ENCODE assay signal across 17 mouse cellular contexts in genomic region chr11:72558155-72558554, GRCm38 (mm10). TPM values are rescaled to one million over a fixed set of nuclear protein-coding genes. Genes with fewer than 3 reads are reported as not detected.
"Had no signal": no experiment of that assay in that cellular context is flagged by ENCODE, and none has a peak within 500 bp of the region (broad histone marks: within the 10 kb centered on the region; RNA-seq: fewer than 3 reads in every experiment).

No protein-coding gene starts in this region.

- H3K4me2 ChIP-seq: lung, embryonic 14.5 days; midbrain, embryonic 12.5 days; midbrain, embryonic 15.5 days; neural tube, embryonic 13.5 days; neural tube, embryonic 15.5 days; stomach, embryonic 15.5 days had no signal

- H3K27me3 ChIP-seq: midbrain, embryonic 12.5 days; midbrain, embryonic 15.5 days; neural tube, embryonic 13.5 days; neural tube, embryonic 15.5 days; stomach, embryonic 15.5 days had no signal

- H3K9me3 ChIP-seq: midbrain, embryonic 10.5 days; midbrain, embryonic 12.5 days; midbrain, embryonic 15.5 days; neural tube, embryonic 13.5 days; neural tube, embryonic 15.5 days; stomach, embryonic 15.5 days had no signal

- H3K9ac ChIP-seq: liver, embryonic 14.5 days; lung, embryonic 14.5 days; midbrain, embryonic 12.5 days; midbrain, embryonic 15.5 days; neural tube, embryonic 13.5 days; neural tube, embryonic 15.5 days; stomach, embryonic 15.5 days had no signal

- H3K27ac ChIP-seq: liver, embryonic 14.5 days; midbrain, embryonic 10.5 days; midbrain, embryonic 12.5 days; midbrain, embryonic 15.5 days; neural tube, embryonic 13.5 days; neural tube, embryonic 15.5 days; stomach, embryonic 15.5 days; stomach, postnatal 0 days had no signal

- H3K4me1 ChIP-seq: midbrain, embryonic 12.5 days; midbrain, embryonic 15.5 days; neural tube, embryonic 13.5 days; neural tube, embryonic 15.5 days; stomach, embryonic 15.5 days had no signal

- H3K36me3 ChIP-seq: midbrain, embryonic 10.5 days; midbrain, embryonic 12.5 days; midbrain, embryonic 15.5 days; neural tube, embryonic 13.5 days; neural tube, embryonic 15.5 days; stomach, embryonic 15.5 days had no signal

- DNase-seq: lung, adult 18-20 months; lung, embryonic 14.5 days; lung, postnatal 10 days; lung, postnatal 4 days; right cerebral cortex, postnatal 14 days; thymus, adult 2 months; thymus, postnatal 25 days; thymus, postnatal 4 days had no signal

- ATAC-seq: midbrain, embryonic 15.5 days had no signal

- H3K4me3 ChIP-seq: midbrain, embryonic 10.5 days; midbrain, embryonic 12.5 days; midbrain, embryonic 15.5 days; neural tube, embryonic 13.5 days; neural tube, embryonic 15.5 days; stomach, embryonic 15.5 days had no signal

RNA-seq across cellular contexts. Expression of gene Spns3, which starts 7.8 kb away (rescaled TPM):
- polyA plus RNA-seq: lung, embryonic 14.5 days; midbrain, embryonic 10.5 days; midbrain, embryonic 15.5 days; midbrain, postnatal 0 days had no signal
